Mouse (Mus musculus): Measurements from ENCODE around the gene Ccl25.

DNA sequence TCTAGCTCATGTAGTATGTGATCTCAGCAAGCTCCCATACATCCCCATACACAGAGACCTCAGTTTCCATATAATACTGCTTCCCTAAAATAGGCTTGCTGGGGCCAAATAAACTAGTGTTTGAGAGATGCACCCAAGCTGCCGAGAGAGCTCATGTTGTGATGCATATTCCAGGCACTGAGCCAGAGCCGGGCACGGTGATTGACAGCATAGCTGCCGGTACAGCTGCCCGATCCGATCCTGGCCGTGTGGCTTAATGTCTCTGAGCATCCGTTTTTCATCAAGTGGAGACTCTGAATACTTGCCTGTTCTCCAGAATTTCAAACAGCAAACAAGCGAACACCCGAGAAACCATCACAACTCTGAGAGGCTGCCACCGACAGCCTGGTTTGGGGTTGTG, 42.8 kb downstream of the Ccl25 start:
- TF ChIP-seq POLR2A (IDR thresholded peaks at IDR 0.05; ENCODE audit: borderline replicate concordance, extremely low read depth, insufficient read depth, insufficient read length, poor library complexity, severe bottlenecking) (no peak), CTCF (IDR thresholded peaks at IDR 0.05; ENCODE audit: borderline replicate concordance, extremely low read depth, insufficient read depth, insufficient read length) (no peak)

All from brain, embryonic 14.5 days (tissue).